Mouse (Mus musculus) neural tube, embryonic 12.5 days (tissue): ENCODE measurements around the gene Hepacam. TPM values are rescaled to one million over a fixed set of nuclear protein-coding genes. Genes with fewer than 3 reads are reported as not detected.

Experiments used
- ATAC-seq: fragments of 200-750 bp; cut with Nextera tagmentation; 2 replicates; pipeline ENCODE4 v1.8.0; 2017; ENCODE audit warnings: low read depth, mild to moderate bottlenecking, moderate TSS enrichment, moderate library complexity; ENCODE audit not compliant: low FRiP score
- H3K27ac ChIP-seq: fragments of 300-500 bp; sonication (generic); 2 replicates; pipeline ENCODE4 v1.5.1; 2016
- H3K27me3 ChIP-seq: fragments of 300-500 bp; sonication (generic); replicated peaks from 2 replicates; pipeline ENCODE4 v1.6.1; 2016; ENCODE audit warnings: mild to moderate bottlenecking
- H3K36me3 ChIP-seq: fragments of 300-500 bp; sonication (generic); 2 replicates; pipeline ENCODE4 v1.6.1; 2016; ENCODE audit warnings: mild to moderate bottlenecking
- H3K4me1 ChIP-seq: fragments of 300-500 bp; sonication (generic); 2 replicates; pipeline ENCODE4 v1.6.1; 2016
- H3K4me2 ChIP-seq: fragments of 300-500 bp; sonication (generic); replicated peaks from 2 replicates; pipeline ENCODE4 v1.6.1; 2016; ENCODE audit warnings: mild to moderate bottlenecking
- H3K4me3 ChIP-seq: fragments of 300-500 bp; sonication (generic); 2 replicates; pipeline ENCODE4 v1.5.1; 2016
- H3K9ac ChIP-seq: fragments of 300-500 bp; sonication (generic); 2 replicates; pipeline ENCODE4 v1.6.1; 2016; ENCODE audit warnings: mild to moderate bottlenecking
- H3K9me3 ChIP-seq: fragments of 300-500 bp; sonication (generic); 2 replicates; pipeline ENCODE4 v1.6.1; 2016; ENCODE audit warnings: mild to moderate bottlenecking
- WGBS: fragments of 180-500 bp; shearing (Covaris S2); methylation state at CpG from one replicate; pipeline ENCODE4 v1.1.7; 2016; 5-methylcytosine and 5-hydroxymethylcytosine counted together
- polyA plus RNA-seq: library from polyadenylated mRNA; unstranded; fragments of >200 nt; fragmentation: Nextera tagmentation; extraction: Ambion mirVana; gene quantifications from 2 replicates; pipeline ENCODE4 v1.2.1, GENCODE M21; 2016

The Hepacam gene
- polyA plus RNA-seq, 1 experiment from 2014 or later, result 0.52 TPM

DNA sequence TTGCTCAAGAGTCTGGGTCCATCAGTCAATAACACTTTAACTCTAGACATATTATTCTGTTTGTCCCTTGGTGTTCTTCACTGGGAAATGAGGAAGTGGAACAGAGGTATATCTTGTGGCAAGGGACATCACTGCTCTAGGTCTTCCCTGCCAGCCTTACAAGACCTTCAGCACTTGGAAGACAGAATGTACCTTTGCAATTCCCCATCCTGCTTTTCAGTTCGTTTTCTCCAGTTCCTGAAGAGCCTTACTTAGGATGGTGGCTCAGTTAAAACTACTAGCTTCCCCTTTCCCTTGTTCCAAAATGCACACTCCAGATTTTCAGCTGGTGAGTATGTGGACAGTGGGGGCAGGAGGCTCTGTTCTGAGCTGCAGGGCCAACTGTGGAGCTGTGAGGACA, 4.3 kb upstream of the Hepacam start:
- no peaks in the 10 kb centered on the region for H3K27me3 ChIP-seq
- no peak overlapping the region for H3K27ac ChIP-seq
- ATAC-seq, result no peak
- H3K9me3 ChIP-seq, result no peaks in the 10 kb centered on the region
- peaks cover 18% of the 10 kb centered on the region for H3K4me1 ChIP-seq
- H3K4me3 ChIP-seq, result no peak overlapping the region
- no peak overlapping the region for H3K4me2 ChIP-seq
- H3K9ac ChIP-seq, result no peak overlapping the region
- 69% methylated on average over 1 of the region's 1 CpGs for WGBS
- no peaks in the 10 kb centered on the region for H3K36me3 ChIP-seq

DNA sequence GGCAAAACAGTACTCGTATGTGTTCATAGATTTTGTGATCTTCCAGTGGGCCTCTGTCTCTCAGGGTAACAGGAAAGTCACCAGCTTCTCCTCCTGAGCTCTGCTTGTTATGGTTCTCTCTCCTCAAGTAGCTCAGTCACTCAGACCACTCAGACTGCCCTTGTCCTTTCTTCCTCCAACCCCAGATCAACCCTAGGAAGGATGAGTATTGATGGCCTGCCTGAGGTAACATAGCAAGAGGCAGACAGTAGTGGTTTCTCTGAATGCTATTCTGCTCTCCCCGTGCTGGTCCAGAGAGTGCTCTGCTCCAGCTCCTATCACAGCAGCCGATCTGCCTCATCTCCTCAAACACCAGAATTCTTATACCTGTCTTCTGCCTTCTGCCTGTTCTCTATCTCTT, 3.6 kb upstream of the Hepacam start:
- no peaks in the 10 kb centered on the region for H3K9me3 ChIP-seq
- no peak overlapping the region for H3K4me3 ChIP-seq
- H3K4me1 ChIP-seq, result peaks cover 18% of the 10 kb centered on the region
- H3K9ac ChIP-seq, result no peak overlapping the region
- H3K27ac ChIP-seq, result no peak overlapping the region
- ATAC-seq, result no peak
- H3K36me3 ChIP-seq, result no peaks in the 10 kb centered on the region
- no peaks in the 10 kb centered on the region for H3K27me3 ChIP-seq
- no peak overlapping the region for H3K4me2 ChIP-seq
- WGBS, result 80% methylated on average over 3 of the region's 3 CpGs

DNA sequence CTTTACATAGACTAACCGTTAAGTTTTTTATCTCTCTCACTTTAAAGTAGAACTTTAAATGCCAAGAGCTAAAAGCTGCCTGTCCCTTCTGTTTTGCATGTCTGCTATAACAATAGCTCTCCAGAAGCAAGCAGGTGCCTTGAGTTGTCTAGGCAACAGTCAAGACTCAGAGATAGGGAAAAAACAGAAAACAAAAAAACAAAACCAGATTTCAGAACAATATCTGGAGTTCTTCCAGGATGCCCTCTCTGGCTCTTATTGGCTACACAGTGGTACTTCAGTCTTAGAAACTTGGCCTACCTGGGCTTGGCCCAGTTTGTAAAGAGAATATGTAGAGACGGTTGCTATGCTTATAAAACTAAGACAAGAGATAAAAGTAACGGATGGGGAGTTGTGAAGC, 2.8 kb upstream of the Hepacam start:
- Histone ChIP-seq H3K36me3 (no peaks in the 10 kb centered on the region), H3K27me3 (no peaks in the 10 kb centered on the region), H3K9ac (no peak overlapping the region), H3K9me3 (no peaks in the 10 kb centered on the region), H3K4me2 (no peak overlapping the region), H3K4me1 (peaks cover 15% of the 10 kb centered on the region), H3K4me3 (no peak overlapping the region), H3K27ac (no peak overlapping the region)
- 72% methylated on average over 3 of the region's 3 CpGs for WGBS
- ATAC-seq, result no peak

DNA sequence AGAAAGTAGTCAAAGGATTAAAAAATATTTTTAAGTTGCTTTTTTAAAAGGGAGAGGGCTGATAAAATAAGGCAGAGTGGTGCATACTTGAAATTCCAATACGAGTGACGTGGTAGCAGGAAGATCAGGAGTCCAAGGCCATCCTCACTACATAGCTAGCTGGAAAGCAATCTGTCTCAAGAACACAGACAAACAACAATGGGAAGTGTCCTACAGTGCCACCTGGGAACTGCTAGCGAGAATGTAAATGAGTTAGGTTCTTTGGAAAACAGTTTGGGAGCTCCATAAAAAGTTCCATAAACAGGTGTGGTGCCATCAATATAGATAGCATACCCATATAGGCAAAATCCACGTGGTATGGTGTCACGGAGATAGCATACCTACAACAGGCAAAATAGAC, 1.4 kb upstream of the Hepacam start:
- Histone ChIP-seq H3K9me3 (no peaks in the 10 kb centered on the region), H3K27ac (no peak overlapping the region), H3K9ac (no peak overlapping the region), H3K36me3 (no peaks in the 10 kb centered on the region), H3K27me3 (no peaks in the 10 kb centered on the region), H3K4me3 (no peak overlapping the region), H3K4me1 (0 out of 2 replicates have a peak, but pooled peaks cover 4% of the 10 kb centered on the region), H3K4me2 (no peak overlapping the region)
- 76% methylated on average over 5 of the region's 5 CpGs for WGBS
- ATAC-seq, result no peak

DNA sequence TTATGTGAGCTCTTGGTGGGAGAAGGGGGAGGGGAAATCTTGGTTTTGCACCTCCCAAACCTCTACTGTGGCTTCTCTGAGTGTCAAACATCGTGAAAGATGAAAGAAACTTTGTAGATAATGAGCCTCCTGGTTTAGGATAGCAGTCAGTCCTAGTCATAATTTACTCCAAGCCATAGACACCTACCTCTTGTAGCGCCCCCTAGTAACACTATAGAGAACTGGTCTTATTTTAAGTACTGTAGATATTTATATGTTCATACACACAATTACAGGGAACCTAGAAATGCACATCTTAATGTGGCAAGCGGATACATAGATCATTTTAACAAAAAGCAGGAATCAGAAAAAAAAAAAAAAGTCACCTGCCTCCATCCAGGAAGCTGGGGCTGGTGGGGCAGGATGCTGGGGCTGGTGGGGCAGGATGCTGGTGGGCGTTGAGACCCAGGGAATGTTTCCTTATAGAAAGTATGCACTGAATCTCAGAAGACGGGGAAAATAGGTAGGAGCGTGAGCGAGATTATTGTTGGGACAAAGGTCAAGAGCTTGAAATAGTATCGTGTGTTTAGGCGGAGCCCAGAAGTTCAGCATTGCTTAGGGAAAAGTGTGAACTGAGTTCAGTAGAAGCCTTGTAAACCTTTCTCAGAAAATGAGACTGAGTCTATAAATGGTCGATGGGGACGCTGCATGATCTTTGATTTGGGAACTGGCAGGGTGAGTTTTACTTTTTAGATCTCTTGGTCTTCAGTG, 1.1 kb downstream of the Hepacam start:
- Histone ChIP-seq H3K36me3 (no peaks in the 10 kb centered on the region), H3K9ac (no peak overlapping the region), H3K4me3 (no peak overlapping the region), H3K4me1 (no peaks in the 10 kb centered on the region), H3K9me3 (no peaks in the 10 kb centered on the region), H3K4me2 (no peak overlapping the region), H3K27me3 (no peaks in the 10 kb centered on the region), H3K27ac (no peak overlapping the region)
- WGBS, result 86% methylated on average over 11 of the region's 11 CpGs
- no peak for ATAC-seq

DNA sequence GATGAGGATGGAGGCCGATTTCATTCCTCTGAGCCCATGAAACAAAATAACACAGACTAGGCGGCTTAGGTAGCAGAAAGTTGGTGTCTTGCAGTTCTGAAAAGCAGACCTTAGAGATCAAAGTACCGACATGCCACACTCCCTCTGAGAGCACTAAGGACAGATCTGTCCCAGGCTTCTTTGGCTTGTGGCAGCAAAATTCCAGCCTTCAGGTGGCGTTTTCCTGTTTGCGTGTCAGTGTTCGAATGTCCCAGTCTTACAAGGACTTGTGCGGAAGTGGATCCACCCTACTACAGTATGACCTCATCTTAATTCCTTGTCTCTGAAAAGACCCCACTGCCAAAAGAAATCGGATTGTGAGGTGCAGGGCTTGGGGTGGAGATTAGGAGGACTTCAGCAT, 1.7 kb downstream of the Hepacam start:
- Histone ChIP-seq H3K4me2 (no peak overlapping the region), H3K27ac (no peak overlapping the region), H3K9me3 (no peaks in the 10 kb centered on the region), H3K36me3 (no peaks in the 10 kb centered on the region), H3K4me3 (no peak overlapping the region), H3K9ac (no peak overlapping the region), H3K27me3 (no peaks in the 10 kb centered on the region), H3K4me1 (no peaks in the 10 kb centered on the region)
- ATAC-seq, result no peak
- 81% methylated on average over 8 of the region's 8 CpGs for WGBS

DNA sequence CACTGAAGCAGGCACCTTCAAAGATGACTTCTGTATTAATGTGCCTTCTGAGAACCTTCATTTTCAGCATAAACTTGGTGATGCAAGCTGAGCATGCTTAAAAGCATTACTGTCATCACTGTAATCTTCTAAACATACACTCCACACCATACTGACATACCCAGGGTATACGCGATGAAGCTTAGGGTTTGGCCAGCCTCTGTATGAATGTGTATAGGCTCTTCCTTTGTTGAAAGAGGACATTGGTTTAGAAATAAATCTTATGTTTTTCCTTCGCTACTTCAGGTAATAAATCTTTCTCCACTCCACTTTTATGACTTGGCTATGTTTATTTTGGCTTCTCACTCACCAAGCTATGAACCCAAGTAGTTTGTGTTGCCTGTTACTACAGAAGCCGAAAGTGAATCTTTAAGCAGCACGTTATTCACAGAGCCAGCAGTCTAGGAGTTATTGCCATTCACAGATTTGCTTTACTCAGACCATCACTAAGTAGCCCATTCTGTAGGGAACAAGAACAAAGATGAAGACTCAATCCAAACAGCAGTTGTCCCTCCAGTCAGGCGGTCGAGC, 4.2 kb downstream of the Hepacam start:
- no peak overlapping the region for H3K4me2 ChIP-seq
- no peak overlapping the region for H3K27ac ChIP-seq
- no peaks in the 10 kb centered on the region for H3K4me1 ChIP-seq
- no peaks in the 10 kb centered on the region for H3K9me3 ChIP-seq
- H3K36me3 ChIP-seq, result no peaks in the 10 kb centered on the region
- ATAC-seq, result no peak
- no peak overlapping the region for H3K4me3 ChIP-seq
- no peak overlapping the region for H3K9ac ChIP-seq
- 61% methylated on average over 7 of the region's 7 CpGs for WGBS
- H3K27me3 ChIP-seq, result no peaks in the 10 kb centered on the region

DNA sequence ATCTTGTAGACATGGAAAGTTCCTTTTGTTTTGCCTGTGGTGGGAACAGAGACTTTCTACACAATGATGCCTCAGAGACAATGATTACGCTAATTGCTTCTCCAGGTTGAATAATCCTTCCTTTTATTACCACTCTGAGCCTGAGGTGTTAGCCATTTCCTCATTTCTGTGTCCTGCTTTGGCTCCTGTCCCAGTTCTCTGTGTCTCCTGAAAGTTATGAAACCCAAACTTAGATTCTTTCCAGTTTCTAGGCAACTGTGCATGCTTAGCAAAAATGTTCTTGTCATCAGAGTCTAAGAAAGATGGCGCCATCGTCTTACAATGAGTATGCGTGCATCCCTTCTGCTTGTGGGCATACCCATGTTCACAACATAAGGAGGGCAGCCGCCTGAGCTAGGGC, 8.6 kb downstream of the Hepacam start:
- no peak overlapping the region for H3K27ac ChIP-seq
- no peak overlapping the region for H3K4me2 ChIP-seq
- H3K9ac ChIP-seq, result no peak overlapping the region
- no peaks in the 10 kb centered on the region for H3K27me3 ChIP-seq
- H3K9me3 ChIP-seq, result no peaks in the 10 kb centered on the region
- no peaks in the 10 kb centered on the region for H3K36me3 ChIP-seq
- ATAC-seq, result no peak
- no peak overlapping the region for H3K4me3 ChIP-seq
- 87% methylated on average over 5 of the region's 5 CpGs for WGBS
- no peaks in the 10 kb centered on the region for H3K4me1 ChIP-seq

DNA sequence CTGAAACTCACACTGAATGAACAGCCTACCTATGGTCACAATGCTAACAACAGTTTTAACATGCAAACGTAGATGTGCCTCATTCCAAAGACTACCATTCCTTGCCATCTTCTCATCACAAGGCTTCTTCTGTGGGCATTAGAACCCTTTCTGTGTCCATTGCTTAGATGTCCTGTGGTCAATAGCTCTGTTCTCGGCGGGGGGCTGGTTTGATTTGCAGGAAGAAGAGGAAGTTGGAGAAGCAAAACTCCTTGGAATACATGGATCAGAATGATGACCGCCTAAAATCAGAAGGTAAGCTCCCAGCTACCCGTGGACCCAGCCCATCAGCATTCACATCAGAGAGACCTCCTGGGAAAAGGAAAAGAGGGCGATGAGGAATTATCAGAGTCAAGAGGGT, 16.0 kb downstream of the Hepacam start:
- H3K9ac ChIP-seq, result no peak overlapping the region
- H3K4me2 ChIP-seq, result no peak overlapping the region
- H3K4me1 ChIP-seq, result peaks cover 7% of the 10 kb centered on the region
- H3K9me3 ChIP-seq, result no peaks in the 10 kb centered on the region
- no peaks in the 10 kb centered on the region for H3K36me3 ChIP-seq
- no peak for ATAC-seq
- H3K27ac ChIP-seq, result no peak overlapping the region
- WGBS, result 92% methylated on average over 6 of the region's 6 CpGs
- H3K4me3 ChIP-seq, result no peak overlapping the region
- peaks cover 16% of the 10 kb centered on the region; the same call in 1 of the 2 replicates for H3K27me3 ChIP-seq

DNA sequence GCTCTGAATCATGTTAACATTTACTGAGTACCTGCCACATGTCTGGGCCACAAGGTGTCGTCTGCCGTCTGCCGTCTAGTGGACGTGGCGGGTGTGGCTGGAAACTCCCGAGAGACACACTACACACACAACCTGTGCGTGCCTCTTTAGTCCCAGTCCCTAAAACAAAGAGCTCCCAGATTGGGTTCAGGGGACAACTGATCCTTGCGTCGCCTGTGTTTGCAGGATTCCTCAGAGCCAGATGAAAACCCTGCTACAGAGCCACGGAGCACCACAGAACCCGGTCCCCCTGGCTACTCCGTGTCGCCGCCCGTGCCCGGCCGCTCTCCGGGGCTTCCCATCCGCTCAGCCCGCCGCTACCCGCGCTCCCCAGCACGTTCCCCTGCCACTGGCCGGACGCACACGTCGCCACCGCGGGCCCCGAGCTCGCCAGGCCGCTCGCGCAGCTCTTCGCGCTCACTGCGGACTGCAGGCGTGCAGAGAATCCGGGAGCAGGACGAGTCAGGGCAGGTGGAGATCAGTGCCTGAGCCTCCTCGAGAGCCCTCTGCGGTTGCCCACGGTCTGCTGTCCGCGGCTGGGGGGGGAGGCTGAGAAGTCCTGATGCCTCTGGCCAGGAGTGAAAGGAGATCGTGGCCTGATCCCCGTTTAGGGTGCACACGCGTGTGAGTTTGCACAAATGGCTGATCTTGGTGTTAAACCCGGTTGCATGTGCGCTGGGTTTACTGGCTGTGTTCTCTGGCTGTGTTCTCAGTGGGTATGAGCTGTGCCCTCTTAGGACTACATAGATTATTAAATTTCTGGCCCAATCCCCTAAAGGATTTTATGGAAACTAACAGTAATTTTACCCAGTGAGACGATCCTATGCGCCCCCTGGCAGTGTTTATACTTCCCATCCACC, 17.4 kb downstream of the Hepacam start:
- Histone ChIP-seq H3K27ac (no peak overlapping the region), H3K27me3 (peaks cover 16% of the 10 kb centered on the region; the same call in 1 of the 2 replicates), H3K4me3 (peak overlapping the region; percentile 43), H3K9ac (peak overlapping the region; percentile 74), H3K9me3 (no peaks in the 10 kb centered on the region), H3K4me1 (peaks cover 7% of the 10 kb centered on the region), H3K4me2 (peak overlapping the region; percentile 88), H3K36me3 (no peaks in the 10 kb centered on the region)
- peak; percentile 82 for ATAC-seq
- WGBS, result 9% methylated on average over 54 of the region's 54 CpGs

DNA sequence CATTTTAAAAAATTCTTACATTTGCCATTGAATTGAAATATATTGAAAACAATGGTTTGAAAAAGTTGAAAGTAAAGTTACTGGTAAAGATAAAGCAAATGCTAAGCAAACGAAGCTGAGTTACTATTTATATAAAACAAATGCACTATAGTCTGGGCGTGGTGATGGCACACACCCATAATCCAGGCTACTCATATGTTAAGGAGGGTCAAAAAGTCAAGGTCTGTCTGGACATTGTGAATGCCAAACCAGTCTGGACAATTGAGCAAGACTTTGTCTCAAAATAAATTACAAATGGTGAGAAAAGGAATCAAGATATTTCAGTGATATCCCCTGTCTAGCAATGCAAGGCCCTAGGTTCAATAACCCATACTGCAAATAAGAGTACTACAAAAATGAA, 23.7 kb downstream of the Hepacam start:
- no peak overlapping the region for H3K9ac ChIP-seq
- WGBS, result 80% methylated on average over 2 of the region's 2 CpGs
- H3K4me2 ChIP-seq, result no peak overlapping the region
- ATAC-seq, result no peak
- H3K4me1 ChIP-seq, result no peaks in the 10 kb centered on the region
- H3K36me3 ChIP-seq, result no peaks in the 10 kb centered on the region
- no peaks in the 10 kb centered on the region for H3K9me3 ChIP-seq
- H3K4me3 ChIP-seq, result no peak overlapping the region
- H3K27ac ChIP-seq, result no peak overlapping the region
- H3K27me3 ChIP-seq, result peaks cover 7% of the 10 kb centered on the region; the same call in 1 of the 2 replicates

DNA sequence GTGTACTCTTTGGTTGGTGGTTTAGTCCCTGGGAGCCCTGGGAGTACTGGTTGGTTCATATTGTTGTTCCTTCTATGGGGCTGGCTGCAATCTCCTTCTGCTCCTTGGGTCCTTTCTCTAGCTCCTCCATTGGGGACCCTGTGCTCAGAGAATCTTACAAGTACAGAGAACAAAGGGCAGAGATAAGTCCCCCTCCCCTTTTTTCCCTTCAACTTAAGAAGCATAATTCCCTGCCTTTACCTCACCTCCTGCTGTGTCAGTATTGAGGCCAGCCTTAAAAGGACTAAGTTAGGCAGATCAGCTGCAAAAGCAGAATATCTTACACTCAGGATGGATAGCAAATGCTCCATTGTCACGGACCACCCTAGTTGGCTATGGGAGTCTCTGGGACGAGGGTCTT, 24.9 kb downstream of the Hepacam start:
- 70% methylated on average over 2 of the region's 2 CpGs for WGBS
- no peak overlapping the region for H3K9ac ChIP-seq
- no peak for ATAC-seq
- no peak overlapping the region for H3K4me2 ChIP-seq
- no peaks in the 10 kb centered on the region for H3K36me3 ChIP-seq
- no peaks in the 10 kb centered on the region for H3K9me3 ChIP-seq
- H3K27me3 ChIP-seq, result 0 out of 2 replicates have a peak, but pooled peaks cover under 1% of the 10 kb centered on the region
- no peak overlapping the region for H3K4me3 ChIP-seq
- no peak overlapping the region for H3K27ac ChIP-seq
- no peaks in the 10 kb centered on the region for H3K4me1 ChIP-seq
